In genomic region chr4:130240695-130241094, GRCm38 (mm10) we compare ENCODE assay signal across 19 mouse cellular contexts. TPM values are rescaled to one million over a fixed set of nuclear protein-coding genes. Genes with fewer than 3 reads are reported as not detected.
DNase-seq lines count a peak whose midpoint lies in the region; ATAC-seq and TF ChIP-seq lines count a peak whose summit lies in the region.
"Had no signal": no experiment of that assay in that cellular context is flagged by ENCODE, and none has a peak within 500 bp of the region (broad histone marks: within the 10 kb centered on the region; RNA-seq: fewer than 3 reads in every experiment).

No protein-coding gene starts in this region.

- no peaks in the 10 kb centered on the region for H3K4me1 ChIP-seq in hindbrain, postnatal 0 days (ENCODE audit: insufficient read depth, low read length)
- 0 out of 2 replicates have a peak, but pooled peaks cover 3% of the 10 kb centered on the region for H3K4me1 ChIP-seq in hindbrain, embryonic 13.5 days (replicated peaks)
- no peaks in the 10 kb centered on the region for H3K4me1 ChIP-seq in testis, adult 2 months (ENCODE audit: control insufficient read depth, insufficient read depth, low read length)
- H3K4me1 ChIP-seq: embryonic facial prominence, embryonic 12.5 days; forebrain, embryonic 15.5 days; heart, embryonic 10.5 days; hindbrain, embryonic 10.5 days had no signal

- peak; percentile 30 for DNase-seq in hindbrain, postnatal 0 days (ENCODE audit: low spot score)
- DNase-seq in testis, postnatal 14 days (ENCODE audit: low spot score), result no peak
- DNase-seq in brain, embryonic 14.5 days (ENCODE audit: low read depth), result no peak
- no peak for DNase-seq in frontal cortex, adult 2 months (ENCODE audit: extremely low spot score in 1 of 2, low spot score in 1 of 2)
- DNase-seq in layer of hippocampus, adult 8-10 months (ENCODE audit: low spot score in 2 of 2), result no peak
- no peak for DNase-seq in right cerebral cortex, postnatal 10 days (ENCODE audit: low spot score in 2 of 2)
- DNase-seq: adrenal gland, adult 8-10 months; cerebellum, adult 18-20 months; kidney, postnatal 14 days had no signal

- no peak overlapping the region for H3K4me2 ChIP-seq in hindbrain, postnatal 0 days (ENCODE audit: low read depth, low read length)
- no peak overlapping the region for H3K4me2 ChIP-seq in hindbrain, embryonic 13.5 days
- H3K4me2 ChIP-seq: embryonic facial prominence, embryonic 12.5 days; forebrain, embryonic 15.5 days; liver, embryonic 15.5 days had no signal

- no peak overlapping the region for H3K27ac ChIP-seq in hindbrain, postnatal 0 days
- H3K27ac ChIP-seq in hindbrain, embryonic 13.5 days, result no peak overlapping the region
- H3K27ac ChIP-seq in testis, adult 2 months (ENCODE audit: control insufficient read depth, insufficient read depth, low read depth, low read length), result no peak overlapping the region
- H3K27ac ChIP-seq: embryonic facial prominence, embryonic 12.5 days; forebrain, embryonic 15.5 days; heart, embryonic 10.5 days; hindbrain, embryonic 10.5 days had no signal

- H3K27me3 ChIP-seq in hindbrain, postnatal 0 days (ENCODE audit: insufficient read depth, low read length), result no peaks in the 10 kb centered on the region
- H3K27me3 ChIP-seq in hindbrain, embryonic 13.5 days, result 0 out of 2 replicates have a peak, but pooled peaks cover 4% of the 10 kb centered on the region
- H3K27me3 ChIP-seq in testis, adult 2 months (ENCODE audit: control insufficient read depth, insufficient read depth, low read length), result no peaks in the 10 kb centered on the region
- H3K27me3 ChIP-seq: embryonic facial prominence, embryonic 12.5 days; forebrain, embryonic 15.5 days had no signal

- no peaks in the 10 kb centered on the region for H3K9me3 ChIP-seq in hindbrain, postnatal 0 days (ENCODE audit: low read length)
- H3K9me3 ChIP-seq in hindbrain, embryonic 13.5 days, result no peaks in the 10 kb centered on the region
- H3K9me3 ChIP-seq: embryonic facial prominence, embryonic 12.5 days; forebrain, embryonic 15.5 days; heart, embryonic 10.5 days; hindbrain, embryonic 10.5 days; liver, embryonic 15.5 days had no signal

- peak; percentile 35 for TF ChIP-seq CTCF in hindbrain, postnatal 0 days (IDR thresholded peaks at IDR 0.05; ENCODE audit: low read depth)
- peak; percentile 59; the same call in 1 of the 2 replicates for TF ChIP-seq CTCF in testis, adult 2 months (IDR thresholded peaks at IDR 0.05; ENCODE audit: control insufficient read depth, insufficient read depth, insufficient replicate concordance, low read depth, low read length)
- TF ChIP-seq CTCF in brain, embryonic 14.5 days (IDR thresholded peaks at IDR 0.05; ENCODE audit: borderline replicate concordance, extremely low read depth, insufficient read depth, insufficient read length), result peak; percentile 20; the same call in 1 of the 2 replicates

- 42% methylated on average over 5 of the region's 5 CpGs for WGBS in hindbrain, postnatal 0 days
- 41% methylated on average over 5 of the region's 5 CpGs for WGBS in hindbrain, embryonic 13.5 days

- no peak for TF ChIP-seq POLR2A in testis, adult 2 months (IDR thresholded peaks at IDR 0.05; ENCODE audit: control insufficient read depth, low read depth, low read length)
- no peak for TF ChIP-seq POLR2A in brain, embryonic 14.5 days (IDR thresholded peaks at IDR 0.05; ENCODE audit: borderline replicate concordance, extremely low read depth, insufficient read depth, insufficient read length, poor library complexity, severe bottlenecking)

- no peaks in the 10 kb centered on the region for H3K36me3 ChIP-seq in hindbrain, postnatal 0 days (ENCODE audit: insufficient read depth, low read length)
- no peaks in the 10 kb centered on the region for H3K36me3 ChIP-seq in hindbrain, embryonic 13.5 days
- H3K36me3 ChIP-seq in testis, adult 2 months (ENCODE audit: control insufficient read depth, insufficient read depth, low read length), result no peaks in the 10 kb centered on the region
- H3K36me3 ChIP-seq: embryonic facial prominence, embryonic 12.5 days; forebrain, embryonic 15.5 days; heart, embryonic 10.5 days; hindbrain, embryonic 10.5 days; liver, embryonic 15.5 days had no signal

- no peak overlapping the region for H3K4me3 ChIP-seq in hindbrain, postnatal 0 days (ENCODE audit: low read length)
- no peak overlapping the region for H3K4me3 ChIP-seq in hindbrain, embryonic 13.5 days
- H3K4me3 ChIP-seq in testis, adult 2 months (ENCODE audit: control insufficient read depth, low read depth, low read length), result no peak overlapping the region
- H3K4me3 ChIP-seq: embryonic facial prominence, embryonic 12.5 days; forebrain, embryonic 15.5 days; heart, embryonic 10.5 days; hindbrain, embryonic 10.5 days; liver, embryonic 15.5 days had no signal

- no peak overlapping the region for H3K9ac ChIP-seq in hindbrain, postnatal 0 days (replicated peaks; ENCODE audit: low read length)
- no peak overlapping the region for H3K9ac ChIP-seq in hindbrain, embryonic 13.5 days
- H3K9ac ChIP-seq: embryonic facial prominence, embryonic 12.5 days; forebrain, embryonic 15.5 days; liver, embryonic 15.5 days had no signal

- no peak for ATAC-seq in hindbrain, postnatal 0 days
- no peak for ATAC-seq in hindbrain, embryonic 13.5 days (ENCODE audit: low FRiP score)
- ATAC-seq: forebrain, embryonic 15.5 days; midbrain, embryonic 16.5 days had no signal

RNA-seq across cellular contexts. Expression of gene Gm853, which starts 18.5 kb away (rescaled TPM):
- 0.68 and 2.0 TPM in 2 replicates for total RNA-seq in hindbrain, postnatal 0 days (2014; rRNA removed)
- 1.3 and 1.8 TPM in 2 replicates for polyA plus RNA-seq in hindbrain, postnatal 0 days (2015; fragmentation: Nextera tagmentation; extraction: Ambion mirVana)
- polyA plus RNA-seq in hindbrain, embryonic 13.5 days (2015; fragmentation: Nextera tagmentation; extraction: Ambion mirVana), result 0.67 and 1.4 TPM in 2 replicates
- polyA plus RNA-seq in testis, adult 2 months (2012; rRNA removed), result 0.05 TPM in 1 of 2 replicates, not detected in the other
- 0.32 and 0.62 TPM in 2 replicates for polyA plus RNA-seq in brain, embryonic 14.5 days (2012; rRNA removed)
- polyA plus RNA-seq in frontal cortex, adult 2 months (2012; rRNA removed), result not detected in 2 replicates
- 1 to 10 TPM in 1 of 4 experiments, not detected in 3; 1.0 TPM for total RNA-seq in layer of hippocampus, adult 8-10 months (2022)
- total RNA-seq: adrenal gland, adult 8-10 months; left cerebral cortex, adult 8-10 months; neutrophil, adult 5-6 weeks had no signal
- polyA plus RNA-seq: embryonic facial prominence, embryonic 12.5 days; heart, embryonic 10.5 days; liver, embryonic 15.5 days; midbrain, embryonic 16.5 days had no signal

RNA-seq across cellular contexts. Expression of gene Serinc2, which starts 38.3 kb away (rescaled TPM):
- total RNA-seq in hindbrain, postnatal 0 days (2014; rRNA removed), result 17.1 and 18.7 TPM in 2 replicates
- polyA plus RNA-seq in hindbrain, postnatal 0 days (2015; fragmentation: Nextera tagmentation; extraction: Ambion mirVana), result 17.8 and 19.2 TPM in 2 replicates
- 61.3 and 62.7 TPM in 2 replicates for polyA plus RNA-seq in hindbrain, embryonic 13.5 days (2015; fragmentation: Nextera tagmentation; extraction: Ambion mirVana)
- 23.7 and 24.1 TPM in 2 replicates for polyA plus RNA-seq in testis, adult 2 months (2012; rRNA removed)
- polyA plus RNA-seq in brain, embryonic 14.5 days (2012; rRNA removed), result 72.2 and 126 TPM in 2 replicates
- 6.9 and 8.4 TPM in 2 replicates for polyA plus RNA-seq in frontal cortex, adult 2 months (2012; rRNA removed)
- total RNA-seq in layer of hippocampus, adult 8-10 months (2022), result 10 to 100 TPM in 2 of 4 experiments, 1 to 10 TPM in 2; 8.1 to 12.4 (median 10.2) TPM
- total RNA-seq: neutrophil, adult 5-6 weeks had no signal
